Comparison of ENCODE assay signal across 10 mouse cellular contexts in the genomic region with DNA sequence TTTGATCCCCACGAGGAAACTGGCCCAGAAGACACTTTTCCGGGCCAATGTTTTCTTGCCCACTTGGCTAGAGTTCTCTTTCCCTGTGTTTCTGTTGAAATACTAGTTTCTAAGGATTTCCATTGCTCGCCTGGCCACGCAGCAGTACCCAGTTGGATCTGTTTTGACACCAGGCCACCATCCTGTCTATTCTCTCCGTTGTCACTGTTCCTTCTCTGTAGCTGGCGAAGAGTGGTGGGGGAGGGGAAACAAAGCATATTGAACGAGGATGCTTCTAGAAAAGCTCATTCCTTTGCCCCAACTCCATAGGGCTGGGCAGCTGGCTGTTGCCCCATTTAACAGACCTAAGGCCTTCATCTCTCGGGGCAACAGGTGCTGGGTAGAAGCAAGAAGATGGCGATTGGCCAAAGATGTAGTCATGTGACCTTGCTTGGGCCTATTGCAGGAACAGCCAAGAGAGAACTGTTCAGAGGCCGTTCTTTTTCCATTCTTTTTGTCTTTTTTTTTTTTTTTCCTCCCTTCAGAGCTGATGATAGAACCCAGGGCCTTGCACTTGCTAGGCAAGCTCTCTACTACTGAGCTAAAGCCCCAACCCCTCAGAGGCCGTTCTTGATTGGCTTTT.
DNase-seq lines count a peak whose midpoint lies in the region; ATAC-seq and TF ChIP-seq lines count a peak whose summit lies in the region.
"Had no signal": no experiment of that assay in that cellular context is flagged by ENCODE, and none has a peak within 500 bp of the region (broad histone marks: within the 10 kb centered on the region; RNA-seq: fewer than 3 reads in every experiment).

No protein-coding gene starts in this region.

- H3K9me3 ChIP-seq in hindbrain, postnatal 0 days (ENCODE audit: low read length): no peaks in the 10 kb centered on the region
- no peaks in the 10 kb centered on the region for H3K9me3 ChIP-seq in hindbrain, embryonic 13.5 days
- no peaks in the 10 kb centered on the region for H3K9me3 ChIP-seq in embryonic facial prominence, embryonic 10.5 days
- H3K9me3 ChIP-seq: neural tube, embryonic 12.5 days had no signal

- H3K27ac ChIP-seq in hindbrain, postnatal 0 days: no peak overlapping the region
- H3K27ac ChIP-seq in hindbrain, embryonic 13.5 days: no peak overlapping the region
- no peak overlapping the region for H3K27ac ChIP-seq in embryonic facial prominence, embryonic 10.5 days (replicated peaks)
- H3K27ac ChIP-seq: liver, embryonic 14.5 days; neural tube, embryonic 12.5 days had no signal

- peak; percentile 70 for DNase-seq in hindbrain, postnatal 0 days (ENCODE audit: low spot score)
- peak; percentile 24 for DNase-seq in adrenal gland, postnatal 25 days
- DNase-seq in embryonic facial prominence, embryonic 10.5 days (ENCODE audit: low spot score): no peak
- DNase-seq in kidney, postnatal 14 days: no peak
- DNase-seq in left cerebral cortex, adult 11 months (ENCODE audit: low spot score): no peak

- H3K4me2 ChIP-seq in hindbrain, postnatal 0 days (ENCODE audit: low read depth, low read length): no peak overlapping the region
- no peak overlapping the region for H3K4me2 ChIP-seq in hindbrain, embryonic 13.5 days
- H3K4me2 ChIP-seq: neural tube, embryonic 12.5 days had no signal

- peak; percentile 81; the same call in 1 of the 2 replicates for ATAC-seq in hindbrain, postnatal 0 days
- no peak for ATAC-seq in hindbrain, embryonic 13.5 days (ENCODE audit: low FRiP score)
- ATAC-seq in CD4-positive, CD25-positive, alpha-beta regulatory T cell, adult 4 months: peak; percentile 56
- 0 out of 2 replicates have a peak, but pooled peaks have one; percentile 17 for ATAC-seq in megakaryocyte, adult 5-6 weeks (ENCODE audit: poor library complexity, severe bottlenecking)

- 53% methylated on average over 11 of the region's 11 CpGs for WGBS in hindbrain, postnatal 0 days
- 77% methylated on average over 11 of the region's 11 CpGs for WGBS in hindbrain, embryonic 13.5 days
- 83% methylated on average over 11 of the region's 11 CpGs for WGBS in embryonic facial prominence, embryonic 10.5 days

- 0 out of 2 replicates have a peak, but pooled peaks cover 2% of the 10 kb centered on the region for H3K4me1 ChIP-seq in hindbrain, postnatal 0 days (ENCODE audit: insufficient read depth, low read length)
- peaks cover 7% of the 10 kb centered on the region for H3K4me1 ChIP-seq in hindbrain, embryonic 13.5 days (replicated peaks)
- H3K4me1 ChIP-seq in embryonic facial prominence, embryonic 10.5 days: peaks cover 14% of the 10 kb centered on the region

- no peak for TF ChIP-seq CTCF in hindbrain, postnatal 0 days (IDR thresholded peaks at IDR 0.05; ENCODE audit: low read depth)

- H3K36me3 ChIP-seq in hindbrain, postnatal 0 days (ENCODE audit: insufficient read depth, low read length): no peaks in the 10 kb centered on the region
- no peaks in the 10 kb centered on the region for H3K36me3 ChIP-seq in hindbrain, embryonic 13.5 days
- no peaks in the 10 kb centered on the region for H3K36me3 ChIP-seq in embryonic facial prominence, embryonic 10.5 days (replicated peaks)
- H3K36me3 ChIP-seq: neural tube, embryonic 12.5 days had no signal

- no peak overlapping the region for H3K4me3 ChIP-seq in hindbrain, postnatal 0 days (ENCODE audit: low read length)
- no peak overlapping the region for H3K4me3 ChIP-seq in hindbrain, embryonic 13.5 days
- no peak overlapping the region for H3K4me3 ChIP-seq in embryonic facial prominence, embryonic 10.5 days
- H3K4me3 ChIP-seq: neural tube, embryonic 12.5 days had no signal

- H3K9ac ChIP-seq in hindbrain, postnatal 0 days (replicated peaks; ENCODE audit: low read length): no peak overlapping the region
- no peak overlapping the region for H3K9ac ChIP-seq in hindbrain, embryonic 13.5 days
- H3K9ac ChIP-seq: liver, embryonic 14.5 days; neural tube, embryonic 12.5 days had no signal

- no peaks in the 10 kb centered on the region for H3K27me3 ChIP-seq in hindbrain, postnatal 0 days (ENCODE audit: insufficient read depth, low read length)
- peaks cover 10% of the 10 kb centered on the region for H3K27me3 ChIP-seq in hindbrain, embryonic 13.5 days
- peaks cover 30% of the 10 kb centered on the region for H3K27me3 ChIP-seq in embryonic facial prominence, embryonic 10.5 days (replicated peaks; ENCODE audit: low read depth, poor library complexity, severe bottlenecking)

Comparison
In these comparisons a context has a peak if more than half of its experiments do, and no peak if none do; other contexts are left out.
1. DNase-seq: peak in hindbrain, postnatal 0 days (single experiment) and adrenal gland, postnatal 25 days (single experiment); none in embryonic facial prominence, embryonic 10.5 days (single experiment), kidney, postnatal 14 days (single experiment) and left cerebral cortex, adult 11 months (single experiment).